Mouse (Mus musculus): ENCODE measurements around the gene Tbrg4.
A peak's percentile ranks its signal among the peaks of the same experiment; 100 is the strongest.
"Not testable (repeated sequence)": the region's sequence is repeated elsewhere in the genome, so short reads cannot be mapped to it uniquely, and the experiment has no call there.

Tbrg4 gene

DNA sequence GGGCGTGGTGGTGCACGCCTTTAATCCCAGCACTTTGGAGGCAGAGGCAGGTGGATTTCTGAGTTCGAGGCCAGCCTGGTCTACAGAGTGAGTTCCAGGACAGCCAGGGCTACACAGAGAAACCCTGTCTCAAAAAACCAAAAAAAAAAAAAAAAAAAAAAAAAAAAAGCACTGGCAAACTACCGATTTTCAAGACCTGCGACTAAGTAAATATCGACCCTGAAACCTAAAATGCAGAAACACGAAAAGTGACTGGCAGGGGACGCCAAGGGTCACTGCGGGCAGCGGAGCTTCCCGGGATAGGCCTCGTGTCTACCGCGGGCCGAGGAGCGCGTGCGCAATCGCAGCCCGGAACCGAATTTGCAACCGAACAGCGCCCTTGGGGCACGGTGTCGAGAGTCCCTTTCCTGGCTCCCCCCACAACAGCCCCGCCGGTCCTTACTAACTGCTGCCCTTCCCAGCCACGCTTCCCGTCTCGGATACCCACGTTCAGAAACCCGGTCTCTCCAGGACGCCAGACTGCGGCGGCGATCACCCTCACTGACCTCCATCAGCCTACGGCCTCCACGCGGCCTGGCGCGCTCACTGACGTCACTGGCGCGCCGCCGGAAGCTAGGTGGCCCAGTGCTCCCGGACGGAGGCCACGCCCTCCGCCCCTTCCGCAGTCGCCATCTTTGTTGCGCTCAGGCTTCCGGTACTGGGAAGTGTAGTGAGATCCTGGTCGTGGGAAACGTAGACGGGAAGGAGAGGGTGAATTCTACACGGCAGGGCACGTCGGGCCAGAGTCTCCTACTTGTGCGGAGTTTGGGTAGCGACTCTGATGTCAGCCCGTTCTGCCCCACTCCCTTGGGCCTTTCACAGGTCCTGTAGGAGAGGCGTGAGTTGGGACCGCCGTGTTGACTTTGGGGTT, at the start of gene Tbrg4:
TSS of gene Tbrg4 (minus strand) at position 590 of the 910 bp plus-strand sequence.
- DNase-seq (ENCODE audit: low spot score) = peak; percentile 93

- no peak for DNase-seq (ENCODE audit: low spot score)
Measured at GRCm38 (mm10) chr11:6675402-6675801, 49.5 kb upstream of the Tbrg4 start.

- DNase-seq (ENCODE audit: low spot score) = no peak
Measured at GRCm38 (mm10) chr11:6674701-6675100, 48.8 kb upstream of the Tbrg4 start.

GRCm38 (mm10) chr11:6670826-6671225, 45.0 kb upstream of the Tbrg4 start:
- DNase-seq (ENCODE audit: low spot score) = no peak

DNA sequence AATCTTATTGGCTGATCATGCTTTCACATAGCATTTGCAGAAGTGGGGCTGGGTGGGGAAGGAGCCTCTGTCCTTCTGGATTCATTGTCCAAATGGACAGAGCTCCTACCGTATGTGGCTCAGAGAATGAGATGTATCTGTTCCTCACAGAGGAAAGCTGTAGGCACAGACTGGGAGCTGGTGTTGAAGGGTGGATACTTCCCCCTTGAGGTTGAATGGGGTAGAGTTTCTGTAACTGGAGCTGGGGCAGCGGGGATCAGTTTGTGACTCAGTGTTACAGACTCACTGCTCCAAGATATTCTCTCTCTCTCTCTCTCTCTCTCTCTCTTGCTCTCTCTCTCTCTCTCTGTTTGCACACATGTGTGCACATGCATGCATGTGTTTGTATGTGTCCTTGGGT, 44.2 kb upstream of the Tbrg4 start:
- DNase-seq (ENCODE audit: low spot score) = no peak

DNA sequence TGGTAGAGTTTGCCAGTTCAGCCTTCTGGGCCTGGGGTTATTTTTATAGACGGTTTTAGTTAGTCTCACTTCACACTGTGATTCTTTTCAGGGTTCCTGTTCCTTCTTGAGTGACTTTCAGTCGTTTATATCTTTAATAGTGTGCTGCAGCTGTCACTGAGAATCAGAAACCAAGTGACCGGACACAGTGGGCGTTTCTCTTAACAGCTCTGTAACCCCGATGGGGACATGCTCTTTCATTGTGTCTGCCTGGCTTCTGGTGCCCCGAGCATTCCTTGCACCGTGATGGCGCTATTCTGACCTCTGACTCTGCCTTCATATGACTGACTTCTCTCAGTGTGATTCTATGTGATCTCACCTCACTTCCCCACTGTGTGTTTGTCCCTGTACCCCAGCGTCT, 43.2 kb upstream of the Tbrg4 start:
- DNase-seq (ENCODE audit: low spot score) = no peak

DNA sequence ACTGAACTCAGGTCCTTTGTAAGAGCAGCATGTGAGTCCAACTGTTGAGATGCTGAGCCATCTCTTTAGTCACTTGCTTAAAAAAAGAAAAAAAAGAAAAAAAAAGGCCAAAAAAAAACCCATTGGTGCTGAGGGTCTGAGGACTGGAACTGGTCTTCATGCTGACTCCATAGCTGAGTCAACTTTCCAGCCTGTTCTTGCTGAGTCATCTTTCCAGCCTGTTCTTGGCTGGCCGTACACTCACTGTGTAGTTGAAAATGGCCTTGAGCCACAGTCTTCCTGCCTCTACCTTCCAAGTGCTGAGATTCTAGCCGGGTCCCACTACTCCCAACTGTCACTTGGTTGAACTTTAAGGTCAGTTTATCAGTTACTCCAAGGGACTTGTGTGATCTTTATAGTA, 40.8 kb upstream of the Tbrg4 start:
- DNase-seq (ENCODE audit: low spot score) = no peak

DNA sequence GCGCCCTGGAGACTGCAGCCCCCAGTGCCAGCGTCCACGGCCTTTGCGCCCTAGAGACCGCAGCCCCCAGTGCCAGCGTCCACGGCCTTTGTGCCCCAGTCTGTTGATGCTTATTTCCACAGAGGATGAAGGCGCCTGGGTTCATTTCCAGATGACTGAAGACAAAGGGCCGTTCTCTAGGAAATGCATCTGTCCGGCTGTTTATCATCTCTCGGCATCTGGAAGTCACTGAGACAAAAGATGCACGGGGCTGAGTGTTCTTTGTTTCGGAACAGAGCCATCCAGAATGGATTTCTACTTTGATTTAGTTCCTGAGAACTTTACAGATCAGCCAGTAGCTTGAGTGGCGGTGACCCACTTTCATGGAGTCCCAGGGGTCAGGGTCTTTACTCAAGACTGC, 35.3 kb upstream of the Tbrg4 start:
- no peak for DNase-seq (ENCODE audit: low spot score)

- DNase-seq (ENCODE audit: low spot score) = no peak
Measured at GRCm38 (mm10) chr11:6658271-6658670, 32.4 kb upstream of the Tbrg4 start, which contains the start of gene Ramp3. Gene Ramp3, plus strand, starts transcription at chr11:6658521.

- DNase-seq (ENCODE audit: low spot score) = peak; percentile 85
Measured at GRCm38 (mm10) chr11:6654903-6655302, 29.0 kb upstream of the Tbrg4 start.

DNA sequence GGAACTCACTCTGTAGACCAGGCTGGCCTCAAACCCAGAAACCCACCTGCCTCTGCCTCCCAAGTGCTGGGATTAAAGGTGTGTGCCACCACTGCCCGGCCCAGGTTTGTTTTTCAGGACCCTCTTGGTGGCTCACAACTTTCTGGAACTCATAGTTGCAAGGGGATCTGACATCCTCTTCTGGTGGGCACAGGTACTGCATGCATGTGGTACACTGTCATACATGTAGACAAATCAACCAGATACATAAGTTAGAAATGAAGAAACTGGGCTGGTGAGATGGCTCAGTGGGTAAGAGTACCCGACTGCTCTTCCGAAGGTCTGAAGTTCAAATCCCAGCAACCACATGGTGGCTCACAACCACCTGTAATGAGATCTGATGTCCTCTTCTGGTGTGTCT, 27.1 kb upstream of the Tbrg4 start:
- not testable (repeated sequence) for DNase-seq (ENCODE audit: low spot score)

DNA sequence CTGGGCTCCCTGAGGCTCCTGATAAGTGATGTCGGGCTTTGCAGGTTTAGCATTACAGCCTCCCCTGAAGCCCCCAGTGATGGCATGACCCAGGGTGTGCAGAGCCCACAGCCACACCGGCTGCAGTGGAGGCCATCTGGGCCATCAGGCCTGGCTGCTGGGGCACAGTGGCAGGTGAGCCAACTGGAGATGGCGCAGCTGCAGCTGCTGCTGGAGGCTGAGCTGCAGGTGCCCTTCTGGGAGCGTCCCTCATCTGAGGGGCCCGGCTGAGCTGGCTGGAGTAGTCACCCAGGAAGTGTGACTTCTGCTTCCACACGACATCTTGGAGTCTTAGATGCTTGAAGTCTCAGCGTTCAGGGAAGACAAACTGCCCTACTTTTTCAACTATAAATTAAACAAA, 24.7 kb upstream of the Tbrg4 start:
- DNase-seq (ENCODE audit: low spot score) = no peak

DNA sequence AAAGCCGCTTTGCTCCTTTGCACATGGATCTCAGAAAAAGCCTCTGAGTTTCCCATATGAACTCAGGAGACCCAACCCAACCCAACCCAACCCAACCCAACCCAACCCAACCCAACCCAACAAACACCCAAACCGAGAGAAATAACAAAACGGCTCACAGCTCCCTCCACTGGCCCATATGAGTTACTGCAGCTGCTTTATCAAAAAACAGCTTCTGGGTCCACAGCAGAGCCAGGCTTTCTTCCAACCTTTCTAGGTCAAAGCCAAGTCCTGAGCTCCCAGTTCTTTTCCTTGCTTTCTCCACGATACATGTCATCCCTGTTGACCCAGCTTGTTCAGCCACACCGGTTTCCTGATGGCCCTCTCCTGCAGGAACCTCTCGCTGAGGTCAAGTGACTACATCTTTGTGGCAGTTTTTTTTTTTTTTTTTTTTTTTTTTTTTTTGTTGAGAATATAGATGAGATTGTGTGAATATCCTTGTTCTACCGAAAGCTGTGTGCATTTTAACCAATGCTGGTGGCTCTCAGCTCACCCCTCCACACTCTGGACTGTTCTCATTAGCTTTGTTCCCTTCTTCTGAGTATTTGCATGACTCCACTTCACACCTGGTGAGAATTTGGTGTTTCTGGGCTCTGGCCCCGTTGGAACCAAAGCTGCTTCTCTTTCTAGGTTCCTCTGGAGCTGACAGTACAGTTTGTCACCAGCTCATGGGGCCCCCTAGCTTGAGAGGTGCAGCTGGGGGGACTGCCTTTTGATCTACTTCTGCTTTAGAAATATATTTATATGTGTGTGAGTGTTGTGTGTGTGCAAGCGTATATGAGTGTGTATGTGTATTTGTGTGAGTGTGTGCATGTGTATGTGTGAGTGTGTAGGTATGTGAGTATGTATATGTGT, 22.2 kb upstream of the Tbrg4 start:
- DNase-seq (ENCODE audit: low spot score) = no peak

DNA sequence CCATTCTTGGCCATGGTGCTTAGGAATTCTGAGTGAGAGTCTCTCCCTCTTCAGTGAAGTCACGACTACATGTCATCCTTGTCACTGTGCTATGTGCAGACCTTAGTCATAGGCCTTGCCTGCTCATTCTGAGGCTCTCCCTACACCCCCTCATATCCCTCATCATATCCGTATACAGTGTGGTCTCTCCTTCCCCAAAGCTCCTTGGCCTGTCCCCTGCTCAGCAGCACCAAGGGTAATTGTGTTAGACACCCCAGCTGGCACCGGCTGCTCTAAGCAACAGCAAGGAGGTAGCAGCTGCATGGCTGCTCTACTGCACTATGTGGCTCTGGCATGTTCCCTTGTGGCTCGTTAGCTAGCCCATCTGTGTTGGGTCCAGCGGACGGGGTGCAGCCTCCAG, 18.7 kb upstream of the Tbrg4 start:
- DNase-seq (ENCODE audit: low spot score) = no peak

DNA sequence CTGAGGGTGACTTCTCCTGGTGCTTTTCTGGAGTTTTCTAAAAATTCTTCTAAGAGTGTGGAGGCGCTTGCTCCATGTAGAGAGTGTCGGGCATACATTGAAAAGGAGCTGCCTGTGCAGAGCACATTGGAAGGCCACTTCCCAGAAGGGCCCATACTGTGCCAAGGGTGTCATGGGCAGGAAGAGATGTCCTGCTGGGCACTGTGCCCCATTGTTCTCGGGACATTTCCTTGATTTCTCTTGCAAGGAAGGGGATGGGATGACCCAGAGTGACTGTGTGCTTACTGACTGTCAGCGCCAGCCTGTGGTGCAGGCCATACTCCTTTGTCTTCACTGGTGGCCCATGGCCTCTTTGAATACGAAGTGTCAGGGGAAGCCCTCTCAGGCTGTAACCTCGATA, 13.2 kb upstream of the Tbrg4 start:
- DNase-seq (ENCODE audit: low spot score) = no peak

DNA sequence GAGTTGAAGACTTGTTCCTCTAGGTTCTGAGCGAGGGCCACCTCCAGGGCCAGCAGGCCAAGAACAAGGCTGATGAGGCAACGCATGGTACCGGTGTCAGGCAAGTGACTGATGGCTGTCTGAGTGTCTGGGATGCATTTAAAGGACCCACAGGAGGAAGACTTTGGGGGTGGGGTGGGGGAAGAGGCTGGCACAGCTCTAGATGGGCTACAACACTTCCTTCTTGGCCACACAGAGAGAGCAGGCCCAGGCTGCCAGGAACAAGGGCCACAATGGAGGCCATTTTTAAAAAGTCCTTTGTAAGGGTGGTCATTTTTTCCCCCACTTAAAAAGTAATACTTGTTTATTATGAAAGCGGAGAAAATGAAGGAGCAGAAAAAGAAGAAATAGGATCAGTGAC, 12.7 kb upstream of the Tbrg4 start, which contains the start of gene Wap:
TSS of gene Wap (minus strand) at position 101 of the 400 bp plus-strand sequence.
- DNase-seq (ENCODE audit: low spot score) = no peak

DNA sequence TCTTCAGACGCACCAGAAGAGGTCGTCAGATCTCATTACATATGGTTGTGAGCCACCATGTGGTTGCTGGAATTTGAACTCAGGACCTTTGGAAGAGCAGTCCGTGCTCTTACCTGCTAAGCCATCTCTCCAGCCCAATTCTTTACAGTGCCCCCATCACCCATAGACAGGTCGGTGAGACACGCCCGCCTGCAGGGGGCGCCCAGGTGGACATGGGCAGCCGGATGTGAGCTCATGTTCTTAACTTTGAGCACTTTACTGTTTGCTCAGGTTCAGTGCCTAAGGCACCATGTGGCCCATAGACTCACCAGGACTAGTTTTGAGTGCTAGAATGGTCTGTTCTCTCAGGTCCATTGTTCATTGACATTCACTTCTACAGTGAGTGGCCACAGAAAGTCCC, 10.3 kb upstream of the Tbrg4 start:
- DNase-seq (ENCODE audit: low spot score) = no peak

DNA sequence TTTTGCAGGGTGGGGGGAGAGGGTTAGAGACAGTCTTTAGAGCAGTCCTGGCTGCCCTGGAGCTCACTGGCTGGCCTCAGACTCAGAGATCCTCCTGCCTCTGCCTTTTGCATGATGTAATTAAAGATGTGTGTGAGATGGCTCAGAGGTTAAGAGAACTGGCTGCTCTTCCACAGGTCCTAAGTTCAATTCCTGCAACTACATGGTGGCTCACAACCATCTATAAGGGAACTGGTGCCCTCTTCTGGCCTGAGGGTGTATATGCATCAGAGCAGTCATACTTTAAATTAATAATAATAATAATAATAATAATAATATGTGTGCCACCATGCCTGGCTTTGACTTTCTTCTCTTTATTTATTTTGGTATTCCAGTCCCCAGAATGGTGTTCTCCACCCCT, 3.8 kb upstream of the Tbrg4 start:
- DNase-seq (ENCODE audit: low spot score) = no peak

DNA sequence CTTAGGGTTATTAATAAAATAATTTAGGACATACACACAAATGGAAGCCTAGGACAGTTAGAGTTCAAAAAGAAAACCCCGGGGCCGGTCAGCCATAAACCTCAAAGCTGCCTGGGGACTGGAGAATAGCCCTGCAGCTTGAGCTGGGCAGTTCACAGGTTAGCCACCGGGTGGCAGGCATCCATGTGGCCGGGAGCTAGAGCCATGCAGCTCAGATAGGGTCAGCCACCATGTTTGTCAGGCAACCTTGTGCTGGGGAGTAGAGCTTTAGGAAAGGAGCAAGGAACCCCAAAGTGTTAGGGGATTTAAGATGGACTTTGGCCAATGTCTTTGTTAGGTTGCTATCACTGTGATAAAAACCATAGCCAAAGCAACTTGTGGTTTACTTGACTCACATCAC, 2.7 kb upstream of the Tbrg4 start:
- DNase-seq (ENCODE audit: low spot score) = peak; percentile 58

- no peak for DNase-seq (ENCODE audit: low spot score)
Measured at GRCm38 (mm10) chr11:6627731-6628130, 1.9 kb upstream of the Tbrg4 start.

- no peak for DNase-seq (ENCODE audit: low spot score)
Measured at GRCm38 (mm10) chr11:6626388-6626772, 513 bp upstream of the Tbrg4 start.

DNA sequence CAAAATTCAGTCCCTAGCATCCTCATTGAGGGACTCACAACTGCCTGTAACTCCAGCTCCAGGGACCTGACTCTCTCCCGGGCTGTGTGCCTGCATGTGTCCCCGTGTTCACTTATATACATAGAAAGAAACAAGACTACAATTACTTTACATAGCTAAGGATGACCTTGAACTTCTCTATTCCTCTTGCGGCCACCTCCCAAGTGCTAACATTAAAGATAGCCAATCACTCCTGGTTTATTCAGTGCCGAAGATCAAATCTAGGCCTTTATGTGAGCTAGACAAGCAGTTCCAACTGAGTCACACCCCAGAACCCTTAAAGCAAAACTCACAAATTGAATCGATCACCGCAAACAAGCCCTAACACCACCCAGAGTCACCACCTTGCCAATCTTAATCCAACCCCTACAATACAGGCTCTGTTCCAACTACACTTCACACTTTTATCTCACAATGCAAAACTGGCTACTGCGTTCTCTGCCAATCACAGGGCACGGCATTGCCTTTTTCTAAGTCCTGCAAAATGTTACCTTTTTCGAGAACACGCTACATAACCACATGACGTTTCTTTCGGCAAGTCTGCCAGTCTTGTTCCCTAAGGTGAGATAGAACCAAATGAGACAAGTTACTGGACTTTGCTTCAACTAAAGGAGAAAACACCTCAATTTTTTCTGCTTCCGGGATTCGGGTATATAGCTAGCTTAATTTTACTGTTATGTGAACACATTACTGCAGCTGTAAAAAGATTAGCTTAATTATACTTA, 1.1 kb downstream of the Tbrg4 start:
- no peak for DNase-seq (ENCODE audit: low spot score)

All from urinary bladder, postnatal 14 days (tissue).